Mouse (Mus musculus): Measurements from ENCODE around the gene Map6. TPM values are rescaled to one million over a fixed set of nuclear protein-coding genes. Genes with fewer than 3 reads are reported as not detected.

Map6 gene
- total and polyA plus RNA-seq, 2 experiments from 2014 or later, result 98.0 to 234 TPM

GRCm38 (mm10) chr7:99320524-99320923 is 53.3 kb downstream of the Map6 start:
- Histone ChIP-seq H3K27ac (ENCODE audit: low read depth, low read length) (no peak overlapping the region), H3K36me3 (ENCODE audit: insufficient read depth) (peaks cover 56% of the 10 kb centered on the region), H3K4me2 (ENCODE audit: low read depth) (no peak overlapping the region), H3K4me3 (ENCODE audit: low read depth, low read length) (no peak overlapping the region), H3K9ac (no peak overlapping the region), H3K4me1 (ENCODE audit: insufficient read depth) (no peaks in the 10 kb centered on the region), H3K27me3 (ENCODE audit: insufficient read depth, low read length) (no peaks in the 10 kb centered on the region), H3K9me3 (ENCODE audit: low read length) (no peaks in the 10 kb centered on the region)
- no peak for TF ChIP-seq CTCF (IDR thresholded peaks at IDR 0.05; ENCODE audit: low read depth)
- DNase-seq (no peak), ATAC-seq (no peak)
- WGBS, result 42% methylated on average over 14 of the region's 14 CpGs

- peaks cover 33% of the 10 kb centered on the region for H3K36me3 ChIP-seq (ENCODE audit: insufficient read depth)
- 90% methylated on average over 6 of the region's 6 CpGs for WGBS
Observed at GRCm38 (mm10) chr7:99322691-99323320, 55.6 kb downstream of the Map6 start.

GRCm38 (mm10) chr7:99323321-99323700 is 56.1 kb downstream of the Map6 start:
- Histone ChIP-seq H3K4me3 (ENCODE audit: low read depth, low read length) (no peak overlapping the region), H3K4me1 (ENCODE audit: insufficient read depth) (no peaks in the 10 kb centered on the region), H3K27ac (ENCODE audit: low read depth, low read length) (no peak overlapping the region), H3K36me3 (ENCODE audit: insufficient read depth) (peaks cover 28% of the 10 kb centered on the region), H3K9me3 (ENCODE audit: low read length) (no peaks in the 10 kb centered on the region), H3K4me2 (ENCODE audit: low read depth) (no peak overlapping the region), H3K27me3 (ENCODE audit: insufficient read depth, low read length) (no peaks in the 10 kb centered on the region), H3K9ac (no peak overlapping the region)
- no peak for DNase-seq
- no peak for ATAC-seq
- 90% methylated on average over 9 of the region's 9 CpGs for WGBS
- TF ChIP-seq CTCF (IDR thresholded peaks at IDR 0.05; ENCODE audit: low read depth), result no peak

More at GRCm38 (mm10) chr7:99322691-99323320, 55.6 kb downstream of the Map6 start:
- no peak for DNase-seq
- ATAC-seq, result no peak
- no peaks in the 10 kb centered on the region for H3K27me3 ChIP-seq (ENCODE audit: insufficient read depth, low read length)
- no peak for TF ChIP-seq CTCF (IDR thresholded peaks at IDR 0.05; ENCODE audit: low read depth)
- H3K4me1 ChIP-seq (ENCODE audit: insufficient read depth), result no peaks in the 10 kb centered on the region
- H3K9me3 ChIP-seq (ENCODE audit: low read length), result no peaks in the 10 kb centered on the region
- H3K4me2 ChIP-seq (ENCODE audit: low read depth), result no peak overlapping the region
- no peak overlapping the region for H3K9ac ChIP-seq
- no peak overlapping the region for H3K27ac ChIP-seq (ENCODE audit: low read depth, low read length)
- H3K4me3 ChIP-seq (ENCODE audit: low read depth, low read length), result no peak overlapping the region

GRCm38 (mm10) chr7:99324810-99325209 is 57.6 kb downstream of the Map6 start:
- H3K9ac ChIP-seq, result no peak overlapping the region
- no peak overlapping the region for H3K4me3 ChIP-seq (ENCODE audit: low read depth, low read length)
- H3K9me3 ChIP-seq (ENCODE audit: low read length), result no peaks in the 10 kb centered on the region
- H3K27ac ChIP-seq (ENCODE audit: low read depth, low read length), result no peak overlapping the region
- no peak for TF ChIP-seq CTCF (IDR thresholded peaks at IDR 0.05; ENCODE audit: low read depth)
- H3K27me3 ChIP-seq (ENCODE audit: insufficient read depth, low read length), result no peaks in the 10 kb centered on the region
- no peaks in the 10 kb centered on the region for H3K4me1 ChIP-seq (ENCODE audit: insufficient read depth)
- DNase-seq (no peak), ATAC-seq (no peak)
- H3K36me3 ChIP-seq (ENCODE audit: insufficient read depth), result peaks cover 26% of the 10 kb centered on the region
- 46% methylated on average over 10 of the region's 10 CpGs for WGBS
- H3K4me2 ChIP-seq (ENCODE audit: low read depth), result no peak overlapping the region

GRCm38 (mm10) chr7:99326128-99326527 is 58.9 kb downstream of the Map6 start:
- peaks cover 23% of the 10 kb centered on the region for H3K36me3 ChIP-seq (ENCODE audit: insufficient read depth)
- DNase-seq, result no peak
- no peaks in the 10 kb centered on the region for H3K4me1 ChIP-seq (ENCODE audit: insufficient read depth)
- no peaks in the 10 kb centered on the region for H3K27me3 ChIP-seq (ENCODE audit: insufficient read depth, low read length)
- no peak overlapping the region for H3K4me3 ChIP-seq (ENCODE audit: low read depth, low read length)
- no peak overlapping the region for H3K27ac ChIP-seq (ENCODE audit: low read depth, low read length)
- no peak for ATAC-seq
- no peaks in the 10 kb centered on the region for H3K9me3 ChIP-seq (ENCODE audit: low read length)
- WGBS, result 74% methylated on average over 6 of the region's 6 CpGs
- no peak overlapping the region for H3K9ac ChIP-seq
- TF ChIP-seq CTCF (IDR thresholded peaks at IDR 0.05; ENCODE audit: low read depth), result no peak
- H3K4me2 ChIP-seq (ENCODE audit: low read depth), result no peak overlapping the region

- 35% methylated on average over 4 of the region's 4 CpGs for WGBS
- no peak overlapping the region for H3K27ac ChIP-seq (ENCODE audit: low read depth, low read length)
- H3K36me3 ChIP-seq (ENCODE audit: insufficient read depth), result peaks cover 8% of the 10 kb centered on the region
- ATAC-seq (no peak), DNase-seq (no peak)
- no peak overlapping the region for H3K4me2 ChIP-seq (ENCODE audit: low read depth)
- no peaks in the 10 kb centered on the region for H3K27me3 ChIP-seq (ENCODE audit: insufficient read depth, low read length)
- H3K9ac ChIP-seq, result no peak overlapping the region
- no peaks in the 10 kb centered on the region for H3K4me1 ChIP-seq (ENCODE audit: insufficient read depth)
- H3K4me3 ChIP-seq (ENCODE audit: low read depth, low read length), result no peak overlapping the region
- no peak for TF ChIP-seq CTCF (IDR thresholded peaks at IDR 0.05; ENCODE audit: low read depth)
- no peaks in the 10 kb centered on the region for H3K9me3 ChIP-seq (ENCODE audit: low read length)
Observed at GRCm38 (mm10) chr7:99328847-99329246, 61.6 kb downstream of the Map6 start.

- H3K9ac ChIP-seq, result no peak overlapping the region
- no peak for TF ChIP-seq CTCF (IDR thresholded peaks at IDR 0.05; ENCODE audit: low read depth)
- no peak overlapping the region for H3K4me2 ChIP-seq (ENCODE audit: low read depth)
- H3K4me1 ChIP-seq (ENCODE audit: insufficient read depth), result no peaks in the 10 kb centered on the region
- no peaks in the 10 kb centered on the region for H3K27me3 ChIP-seq (ENCODE audit: insufficient read depth, low read length)
- DNase-seq, result no peak
- ATAC-seq, result no peak
- H3K36me3 ChIP-seq (ENCODE audit: insufficient read depth), result no peaks in the 10 kb centered on the region; the same call in 1 of the 2 replicates
- no peak overlapping the region for H3K4me3 ChIP-seq (ENCODE audit: low read depth, low read length)
- H3K9me3 ChIP-seq (ENCODE audit: low read length), result no peaks in the 10 kb centered on the region
- WGBS, result 87% methylated on average over 5 of the region's 5 CpGs
- no peak overlapping the region for H3K27ac ChIP-seq (ENCODE audit: low read depth, low read length)
Observed at GRCm38 (mm10) chr7:99330012-99330411, 62.8 kb downstream of the Map6 start.

Measured in forebrain, postnatal 0 days (tissue).